Mouse (Mus musculus) liver, embryonic 14.5 days (tissue): ENCODE measurements around the gene Slit1. TPM values are rescaled to one million over a fixed set of nuclear protein-coding genes. Genes with fewer than 3 reads are reported as not detected.
A peak's percentile ranks its signal among the peaks of the same experiment; 100 is the strongest.

Experiments used
- ATAC-seq: fragments of 200-750 bp; cut with Nextera tagmentation; 2 replicates; pipeline ENCODE4 v1.8.0; 2017; ENCODE audit warnings: moderate number of reproducible peaks, mild to moderate bottlenecking, moderate library complexity; ENCODE audit not compliant: insufficient read depth
- DNase-seq, 3 experiments: peaks; one replicate each; pipeline ENCODE4 v3.0.0-alpha.2; 2012 to 2013; ENCODE audit warnings: low read depth in 3 of 3, low spot score in 3 of 3
- H3K27ac ChIP-seq: fragments of 300-500 bp; sonication (generic); 2 replicates; pipeline ENCODE4 v1.5.1; 2014; ENCODE audit warnings: moderate library complexity, mild to moderate bottlenecking, control low read depth, inconsistent platforms
- H3K27me3 ChIP-seq: fragments of 300-500 bp; sonication (generic); 2 replicates; pipeline ENCODE4 v1.6.1; 2014; ENCODE audit warnings: mild to moderate bottlenecking, low read length, moderate library complexity; ENCODE audit not compliant: control insufficient read depth, insufficient read depth
- H3K36me3 ChIP-seq: fragments of 300-500 bp; sonication (generic); replicated peaks from 2 replicates; pipeline ENCODE4 v1.6.1; 2014; ENCODE audit warnings: low read depth; ENCODE audit not compliant: control insufficient read depth, insufficient read depth
- H3K4me1 ChIP-seq, 2 experiments: fragments of 200-500 bp in 1 of 2; fragments of 300-500 bp in 1 of 2; sonication (generic) in 1 of 2; replicated peaks; 2 replicates each; pipeline ENCODE4 v1.6.1; 2012 to 2014; ENCODE audit warnings: antibody characterized with exemption in 1 of 2, inconsistent platforms in 1 of 2, low read length in 1 of 2; ENCODE audit not compliant: control insufficient read depth in 2 of 2, insufficient read depth in 2 of 2
- H3K4me2 ChIP-seq: fragments of 300-500 bp; sonication (generic); 2 replicates; pipeline ENCODE4 v1.6.1; 2014; ENCODE audit warnings: low read depth, mild to moderate bottlenecking, control low read depth, moderate library complexity
- H3K4me3 ChIP-seq, 2 experiments: fragments of 200-500 bp in 1 of 2; fragments of 300-500 bp in 1 of 2; sonication (generic) in 1 of 2; 2 replicates each; pipeline ENCODE4 v1.5.1; 2012 to 2014; ENCODE audit warnings: low read depth in 2 of 2, low read length in 2 of 2, mild to moderate bottlenecking in 2 of 2, control low read depth in 1 of 2, inconsistent platforms in 1 of 2, moderate library complexity in 1 of 2; ENCODE audit not compliant: insufficient read depth in 1 of 2
- H3K9ac ChIP-seq: fragments of 300-500 bp; sonication (generic); replicated peaks from 2 replicates; pipeline ENCODE4 v1.6.1; 2014; ENCODE audit warnings: mild to moderate bottlenecking, control low read depth, moderate library complexity
- H3K9me3 ChIP-seq: fragments of 300-500 bp; sonication (generic); 2 replicates; pipeline ENCODE4 v1.6.1; 2016; ENCODE audit warnings: low read length, mixed read lengths; ENCODE audit not compliant: control insufficient read depth
- CTCF ChIP-seq: IDR thresholded peaks from 2 replicates; pipeline ENCODE4 v1.5.1; 2016; ENCODE audit warnings: antibody characterized with exemption, low read depth, control low read depth
- EP300 ChIP-seq: IDR thresholded peaks from 2 replicates; pipeline ENCODE4 v1.6.1; 2016; ENCODE audit warnings: antibody characterized with exemption, low read depth
- WGBS: fragments of 180-500 bp; shearing (Covaris S2); extraction: QIAGEN DNeasy Blood & Tissue Kit; methylation state at CpG from one replicate; pipeline ENCODE4 v1.1.7; 2014; ENCODE audit not compliant: insufficient replicate concordance; 5-methylcytosine and 5-hydroxymethylcytosine counted together
- polyA plus RNA-seq, 2 experiments: library from polyadenylated mRNA; depleted of rRNA in 1 of 2; stranded (reverse) in 1 of 2; unstranded in 1 of 2; fragments of >200 nt; fragmentation: Nextera tagmentation in 1 of 2; extraction: Ambion mirVana in 1 of 2; gene quantifications; 2 replicates each; pipeline versions ENCODE4 v1.2.1 to v1.2.3; 2012 to 2014

The Slit1 gene
- polyA plus RNA-seq, 2 experiments, result 0.10 TPM; not detected in 1

- H3K27me3 ChIP-seq, result no peaks in the 10 kb centered on the region
- no peak overlapping the region for H3K4me3 ChIP-seq
- DNase-seq (no peak), ATAC-seq (no peak)
- no peaks in the 10 kb centered on the region for H3K4me1 ChIP-seq
- 56% methylated on average over 1 of the region's 1 CpGs for WGBS
- no peaks in the 10 kb centered on the region for H3K9me3 ChIP-seq
- no peaks in the 10 kb centered on the region for H3K36me3 ChIP-seq
- TF ChIP-seq CTCF (no peak), EP300 (no peak)
- no peak overlapping the region for H3K27ac ChIP-seq
- no peak overlapping the region for H3K9ac ChIP-seq
- no peak overlapping the region for H3K4me2 ChIP-seq
These were observed 58.6 kb downstream of the Slit1 start for GRCm38 (mm10) chr19:41684874-41685273.

- Histone ChIP-seq H3K4me2 (no peak overlapping the region), H3K27me3 (no peaks in the 10 kb centered on the region), H3K9ac (no peak overlapping the region), H3K4me3 (no peak overlapping the region), H3K36me3 (no peaks in the 10 kb centered on the region), H3K4me1 (no peaks in the 10 kb centered on the region), H3K27ac (no peak overlapping the region), H3K9me3 (no peaks in the 10 kb centered on the region)
- ATAC-seq (no peak), DNase-seq (no peak)
- TF ChIP-seq CTCF (no peak), EP300 (no peak)
- 54% methylated on average over 1 of the region's 1 CpGs for WGBS
These were observed 59.5 kb downstream of the Slit1 start for GRCm38 (mm10) chr19:41683951-41684350.

GRCm38 (mm10) chr19:41680267-41680666, 63.2 kb downstream of the Slit1 start:
- Histone ChIP-seq H3K4me3 (no peak overlapping the region), H3K4me2 (no peak overlapping the region), H3K9ac (no peak overlapping the region), H3K27me3 (no peaks in the 10 kb centered on the region), H3K9me3 (no peaks in the 10 kb centered on the region), H3K4me1 (no peaks in the 10 kb centered on the region), H3K36me3 (no peaks in the 10 kb centered on the region), H3K27ac (no peak overlapping the region)
- TF ChIP-seq CTCF (no peak), EP300 (no peak)
- ATAC-seq (no peak), DNase-seq (no peak)
- WGBS, result 81% methylated on average over 1 of the region's 1 CpGs

- Histone ChIP-seq H3K4me3 (no peak overlapping the region), H3K4me2 (no peak overlapping the region), H3K27me3 (no peaks in the 10 kb centered on the region), H3K27ac (no peak overlapping the region), H3K9ac (no peak overlapping the region), H3K36me3 (no peaks in the 10 kb centered on the region), H3K4me1 (no peaks in the 10 kb centered on the region), H3K9me3 (no peaks in the 10 kb centered on the region)
- ATAC-seq, result no peak
- TF ChIP-seq CTCF (no peak), EP300 (no peak)
- WGBS, result 36% methylated on average over 15 of the region's 15 CpGs
- DNase-seq, result no peak
These were observed 64.4 kb downstream of the Slit1 start for GRCm38 (mm10) chr19:41679028-41679427.

GRCm38 (mm10) chr19:41677575-41677974, 65.9 kb downstream of the Slit1 start:
- no peak for TF ChIP-seq CTCF
- TF ChIP-seq EP300, result no peak
- H3K9ac ChIP-seq, result no peak overlapping the region
- H3K27ac ChIP-seq, result no peak overlapping the region
- H3K4me1 ChIP-seq, result no peaks in the 10 kb centered on the region
- WGBS, result 8% methylated on average over 4 of the region's 4 CpGs
- ATAC-seq, result peak; percentile 52
- no peak overlapping the region for H3K4me2 ChIP-seq
- H3K4me3 ChIP-seq, result no peak overlapping the region
- DNase-seq, result no peak
- H3K36me3 ChIP-seq, result no peaks in the 10 kb centered on the region
- H3K9me3 ChIP-seq, result no peaks in the 10 kb centered on the region
- no peaks in the 10 kb centered on the region for H3K27me3 ChIP-seq

- H3K27ac ChIP-seq, result no peak overlapping the region
- H3K36me3 ChIP-seq, result no peaks in the 10 kb centered on the region
- no peaks in the 10 kb centered on the region for H3K4me1 ChIP-seq
- no peaks in the 10 kb centered on the region for H3K9me3 ChIP-seq
- WGBS, result 60% methylated on average over 8 of the region's 8 CpGs
- H3K4me2 ChIP-seq, result no peak overlapping the region
- no peaks in the 10 kb centered on the region for H3K27me3 ChIP-seq
- ATAC-seq (no peak), DNase-seq (no peak)
- H3K9ac ChIP-seq, result no peak overlapping the region
- no peak overlapping the region for H3K4me3 ChIP-seq
- no peak for TF ChIP-seq CTCF
- TF ChIP-seq EP300, result no peak
These were observed 67.9 kb downstream of the Slit1 start for GRCm38 (mm10) chr19:41675583-41675982.
